Mouse (Mus musculus): ENCODE results near the gene A730071L15Rik.

GRCm38 (mm10) chr11:6233025-6233424 lies 33.2 kb downstream of the A730071L15Rik start:
- TF ChIP-seq CTCF (IDR thresholded peaks at IDR 0.05; ENCODE audit: borderline replicate concordance, insufficient read depth, low read depth, low read length) (no peak), POLR2A (IDR thresholded peaks at IDR 0.05; ENCODE audit: borderline replicate concordance, insufficient read depth, low read length) (no peak)
